Mouse (Mus musculus): ENCODE results near the gene Stxbp1.

The Stxbp1 gene

DNA sequence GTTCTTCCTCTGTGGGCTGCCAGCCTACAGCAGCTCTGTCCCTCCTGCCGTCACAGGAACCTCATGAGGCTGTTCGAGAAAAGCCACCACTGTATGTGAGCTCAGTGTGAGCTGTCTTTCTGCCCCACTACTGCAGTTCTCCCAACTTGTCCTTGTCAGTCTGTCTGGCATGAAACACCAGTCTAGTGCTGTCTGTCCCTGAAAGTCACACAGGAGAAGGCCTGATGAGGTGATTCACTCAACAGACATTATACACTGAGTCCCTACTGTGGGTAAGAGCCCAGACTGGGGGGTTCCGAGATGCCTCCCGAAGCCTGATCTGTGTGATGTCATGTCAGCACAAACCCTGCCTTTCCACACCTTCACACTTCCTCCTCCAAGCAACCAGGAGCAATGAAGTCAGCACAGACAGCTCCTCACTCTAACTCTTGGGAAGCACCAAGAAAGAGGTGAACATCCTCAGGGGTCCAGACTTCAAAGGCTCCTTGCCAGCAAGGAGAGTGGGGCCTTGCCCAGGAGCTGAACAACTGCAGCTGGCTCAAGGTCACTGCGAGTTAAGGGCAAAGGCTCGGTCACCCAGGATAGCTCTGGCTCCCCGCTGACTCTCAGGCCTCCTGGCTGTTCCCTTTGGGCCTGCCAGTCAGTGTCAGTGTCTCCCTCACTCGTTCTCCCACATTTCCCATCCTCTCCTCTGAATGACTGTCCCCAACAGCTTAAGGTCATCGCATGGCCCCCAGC is 8.7 kb downstream of the Stxbp1 start:
- no peak for DNase-seq (ENCODE audit: low spot score)

DNA sequence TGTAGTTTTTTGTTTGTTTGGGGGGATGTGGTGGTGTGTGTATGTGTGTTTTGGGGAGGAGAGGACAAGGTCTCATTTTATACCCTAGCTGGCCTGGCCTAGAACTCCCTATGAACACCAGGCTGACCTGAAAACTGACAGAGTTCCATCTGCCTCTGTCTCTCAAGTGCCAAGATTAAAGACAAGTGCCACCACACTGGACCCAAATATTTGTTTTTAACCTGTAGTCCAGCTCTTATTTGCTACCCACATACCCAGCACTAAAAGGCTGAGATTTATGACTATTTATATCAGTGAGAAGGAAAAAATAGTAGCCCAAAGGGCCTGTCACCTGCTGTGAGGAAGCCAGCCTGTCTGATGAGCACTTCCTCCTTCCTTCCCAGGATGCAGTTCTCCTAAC is 11.5 kb downstream of the Stxbp1 start:
- no peak for DNase-seq (ENCODE audit: low spot score)

DNA sequence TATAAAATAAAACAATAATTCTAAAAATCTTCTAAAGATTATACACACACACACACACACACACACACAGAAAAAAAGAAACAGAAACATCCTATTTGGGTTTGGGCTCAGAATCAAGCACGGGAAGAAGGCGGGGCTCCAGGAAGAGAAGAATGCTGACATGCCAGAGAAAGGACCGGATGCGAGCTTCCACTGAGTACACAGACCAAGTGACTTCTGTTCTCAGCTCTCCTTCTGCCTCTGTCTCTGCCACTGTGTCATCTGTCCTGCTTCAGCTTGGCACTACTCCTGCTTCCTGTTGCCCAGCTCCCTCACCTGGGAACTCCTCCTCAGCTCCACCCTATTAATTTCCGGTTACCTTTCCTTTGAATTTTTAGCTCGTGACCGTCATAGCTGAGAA is 12.5 kb downstream of the Stxbp1 start:
- DNase-seq (ENCODE audit: low spot score) = peak; percentile 25

DNA sequence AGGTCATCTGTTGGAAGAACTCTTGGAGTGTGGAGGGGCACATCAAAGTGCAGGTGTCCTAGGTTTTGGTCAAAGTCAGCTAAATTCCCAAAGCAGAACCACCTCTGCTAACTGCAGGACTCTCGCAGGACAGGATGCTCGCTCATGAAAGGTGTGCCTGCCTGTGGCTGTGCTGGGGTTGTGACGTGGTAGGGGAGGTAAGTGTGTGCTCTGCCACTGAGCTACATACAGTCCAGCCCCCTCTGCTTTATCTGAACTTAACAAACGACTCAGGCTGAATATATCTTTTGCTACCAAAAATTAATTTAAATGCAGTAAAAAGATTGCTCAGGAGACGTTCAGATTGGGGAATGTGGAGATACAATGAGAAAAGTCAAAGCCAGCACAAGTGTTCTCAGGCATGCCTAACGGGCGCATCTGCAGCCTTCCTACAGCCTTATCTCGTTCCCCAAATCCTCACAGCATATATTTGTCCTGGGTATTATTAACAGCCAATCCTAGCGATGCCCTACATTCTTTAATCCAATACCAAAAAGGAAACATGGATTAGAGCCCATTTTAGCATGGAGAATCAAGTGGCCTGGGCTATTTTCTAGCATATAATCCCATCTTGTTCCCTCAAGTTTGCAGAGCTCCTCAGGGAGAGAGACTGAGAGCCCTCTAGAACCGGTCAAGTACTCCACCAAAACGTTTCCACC is 17.9 kb downstream of the Stxbp1 start:
- DNase-seq (ENCODE audit: low spot score) = no peak

DNA sequence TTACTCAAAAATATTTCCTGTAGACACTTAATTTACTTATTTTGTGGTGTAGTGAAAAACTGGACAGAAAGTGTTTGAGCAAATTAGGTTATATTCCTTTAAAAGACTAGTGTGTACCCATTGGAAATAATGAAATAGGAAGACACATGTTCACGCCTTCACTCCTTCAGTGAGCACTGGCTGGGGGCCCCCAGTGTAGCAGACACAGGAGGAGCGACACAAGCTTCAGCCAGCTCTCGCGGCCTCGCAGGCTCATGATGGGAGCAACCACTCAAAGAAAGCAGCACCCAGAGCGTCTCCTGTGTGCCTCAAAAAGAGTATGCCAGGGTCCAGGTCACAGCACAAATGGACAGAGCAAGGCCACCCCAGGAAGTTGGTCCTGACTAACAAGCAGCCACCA is 21.2 kb downstream of the Stxbp1 start:
- no peak for DNase-seq (ENCODE audit: low spot score)

DNA sequence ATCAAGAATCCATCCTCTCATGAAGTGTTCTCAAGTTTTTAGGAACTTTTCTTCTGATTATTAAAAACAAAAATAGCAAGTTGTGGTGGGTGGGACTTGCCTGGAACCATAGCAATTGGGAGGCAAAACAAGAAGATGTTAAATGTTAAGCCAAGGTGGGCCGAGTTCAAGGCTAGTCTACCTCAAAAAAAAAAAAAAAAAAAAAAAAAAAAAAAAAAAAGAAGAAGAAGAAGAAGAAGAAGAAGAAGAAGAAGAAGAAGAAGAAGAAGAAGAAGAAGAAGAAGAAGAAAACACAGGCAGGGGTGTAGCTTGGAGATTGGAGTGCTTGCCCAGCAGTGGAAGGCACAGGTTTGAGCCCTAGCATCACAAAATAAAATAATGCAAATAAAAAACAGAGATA is 22.3 kb downstream of the Stxbp1 start:
- no peak for DNase-seq (ENCODE audit: low spot score)

DNA sequence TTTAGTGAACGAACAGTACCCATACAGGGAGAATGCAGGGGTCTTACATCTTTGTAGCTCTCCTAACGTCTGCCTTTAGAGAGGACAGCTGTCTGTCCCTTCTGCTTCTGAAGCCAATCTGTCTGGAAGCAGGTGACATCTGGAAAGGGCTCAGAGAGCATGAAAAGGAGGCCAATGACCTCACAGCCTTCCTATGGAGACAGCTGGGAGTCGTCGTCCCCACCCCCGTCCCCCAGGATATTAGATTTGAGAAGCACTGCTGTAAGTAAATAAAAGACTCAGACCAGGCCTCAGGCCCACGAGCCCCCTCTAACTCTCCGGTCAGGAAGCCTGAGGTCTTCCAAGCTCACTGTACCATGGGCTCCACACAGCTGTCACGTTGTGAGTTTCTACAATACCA is 22.9 kb downstream of the Stxbp1 start:
- no peak for DNase-seq (ENCODE audit: low spot score)

DNA sequence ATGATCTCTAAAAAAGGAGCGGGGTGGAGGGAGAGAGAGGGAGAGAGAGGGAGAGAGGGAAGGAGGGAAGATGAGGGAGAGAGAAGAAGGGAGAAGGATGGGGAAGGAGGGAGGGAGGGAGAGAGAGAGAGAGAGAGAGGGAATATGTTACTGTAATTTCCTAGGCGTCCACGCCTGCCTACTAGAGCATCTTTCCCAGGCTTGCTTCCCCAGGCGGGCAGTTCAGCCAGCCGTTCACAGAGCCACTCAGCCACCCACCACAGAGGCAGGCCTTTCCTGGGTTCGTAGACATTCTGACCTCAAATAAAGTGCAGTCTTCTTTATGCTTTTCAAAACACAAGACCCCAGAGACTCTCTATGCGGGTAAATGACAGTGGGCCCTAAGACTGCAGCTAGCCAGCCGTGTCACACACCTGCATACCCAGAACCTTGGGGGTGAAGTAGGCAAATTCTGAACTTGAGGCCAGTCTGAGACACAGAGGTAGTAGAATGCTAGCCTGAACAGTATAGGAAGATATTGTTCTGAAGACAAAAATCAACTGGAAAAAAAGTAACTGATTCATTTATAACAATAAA is 23.4 kb downstream of the Stxbp1 start:
- no peak for DNase-seq (ENCODE audit: low spot score)

DNA sequence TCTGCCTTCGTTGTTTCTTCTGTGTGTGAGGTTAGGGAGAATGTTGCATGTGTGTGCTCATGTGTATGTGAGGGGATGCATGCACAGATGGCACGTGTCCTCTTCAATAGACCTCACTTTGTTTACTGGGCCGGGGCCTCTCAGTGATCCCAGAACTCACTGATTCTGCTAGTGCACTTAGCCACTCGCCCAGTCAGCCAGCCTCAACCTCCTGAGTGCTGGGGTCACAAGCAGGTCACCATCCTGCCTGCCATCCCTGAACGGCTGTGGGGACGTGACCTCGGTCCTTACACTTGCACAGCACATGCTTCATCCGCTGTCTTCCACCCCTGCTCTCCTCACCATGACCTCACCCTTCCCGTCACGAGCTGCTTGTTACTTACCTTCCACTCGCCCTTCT is 23.9 kb downstream of the Stxbp1 start:
- no peak for DNase-seq (ENCODE audit: low spot score)

DNA sequence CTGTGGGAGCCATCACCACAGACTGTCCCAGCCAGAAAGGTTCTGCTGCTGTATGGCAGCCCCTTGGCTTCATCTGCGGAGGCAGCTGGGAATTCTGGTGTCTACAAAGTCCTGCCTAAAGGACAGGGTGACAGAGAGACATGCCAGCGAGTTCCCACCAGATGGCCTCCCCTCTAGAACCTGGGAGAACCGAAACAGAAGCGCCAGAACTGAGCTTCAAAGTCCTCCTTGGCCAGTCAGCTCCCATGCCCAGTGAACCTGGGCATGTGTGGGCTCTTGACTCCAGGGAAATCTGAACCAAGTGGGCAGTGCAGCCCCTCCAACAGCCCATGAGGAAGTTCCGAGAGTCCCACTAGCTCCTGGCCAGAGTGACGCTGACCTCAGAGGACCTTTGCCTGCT is 24.4 kb downstream of the Stxbp1 start:
- no peak for DNase-seq (ENCODE audit: low spot score)

DNA sequence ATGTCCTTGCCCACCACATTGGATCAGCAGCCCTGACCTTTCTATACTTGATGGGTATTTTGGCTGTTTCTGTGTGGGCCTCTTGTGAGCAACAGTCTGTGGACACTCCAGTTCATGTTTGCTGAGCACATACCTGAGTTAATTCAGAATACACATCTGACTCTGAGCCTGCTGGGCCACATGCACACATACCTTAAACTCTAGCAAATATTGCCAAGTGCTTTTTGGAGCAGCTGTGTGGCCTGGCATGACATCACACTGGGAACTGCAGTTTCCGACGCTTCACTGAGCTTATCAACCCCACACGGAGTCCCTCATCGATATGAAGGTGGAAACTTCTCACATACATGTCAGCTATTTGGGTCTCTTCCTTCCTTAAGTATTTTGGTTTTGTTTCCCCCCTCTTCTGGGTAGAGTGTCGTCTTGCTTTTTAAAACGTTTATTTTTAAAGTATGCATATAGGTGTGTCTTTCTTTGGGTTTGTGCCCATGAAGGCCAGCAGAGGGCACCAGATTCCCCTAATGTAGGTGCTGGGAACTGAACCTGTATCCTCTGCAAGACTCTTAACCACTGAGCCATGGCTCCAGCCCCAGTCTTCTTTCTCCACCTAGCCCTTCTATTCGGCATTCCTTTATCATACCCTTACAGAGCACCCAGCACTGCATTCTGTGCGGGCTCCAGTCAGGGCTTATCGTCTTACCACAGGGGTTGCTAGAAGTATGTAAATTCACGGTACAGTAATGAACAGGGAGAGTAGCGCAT is 25.8 kb downstream of the Stxbp1 start:
- DNase-seq (ENCODE audit: low spot score) = peak; percentile 10

DNA sequence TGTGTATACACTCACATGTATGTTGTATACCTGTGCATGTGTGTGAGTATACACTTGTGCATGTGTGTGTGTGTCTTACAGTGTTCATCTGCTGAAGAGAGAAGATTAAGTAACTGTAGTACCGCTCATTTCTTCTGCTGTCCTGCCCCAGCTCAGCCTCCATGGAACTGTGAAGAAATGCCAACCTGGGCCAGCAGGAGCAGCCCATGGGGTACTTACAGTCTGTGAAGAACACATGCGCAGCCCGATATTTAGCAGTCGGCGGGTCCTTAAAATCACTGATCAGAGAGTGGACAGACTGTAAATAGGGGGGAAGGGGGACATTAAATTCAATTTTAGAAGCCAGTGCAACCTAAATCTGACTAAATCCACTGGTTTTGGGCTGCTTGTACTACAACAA is 28.8 kb downstream of the Stxbp1 start:
- no peak for DNase-seq (ENCODE audit: low spot score)

DNA sequence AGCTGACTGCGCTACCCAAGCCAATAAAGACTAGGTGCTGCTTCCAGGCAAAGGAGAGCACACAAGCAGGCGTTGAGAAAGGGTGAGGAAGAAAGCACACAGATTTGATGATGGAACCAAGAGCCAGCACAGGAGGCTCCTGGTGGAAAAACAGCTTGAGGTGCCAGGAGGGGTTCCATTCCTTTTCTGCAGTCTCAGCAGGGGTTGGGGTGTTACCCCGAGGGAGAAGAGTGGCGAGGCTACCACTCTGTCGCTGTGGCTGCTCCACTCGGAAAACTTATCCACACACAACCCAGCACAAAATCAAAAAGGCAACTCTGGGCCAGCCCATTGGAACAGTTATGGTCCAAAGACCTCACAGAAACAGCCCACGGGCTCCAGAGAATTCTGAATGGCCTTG is 29.5 kb downstream of the Stxbp1 start:
- DNase-seq (ENCODE audit: low spot score) = no peak

DNA sequence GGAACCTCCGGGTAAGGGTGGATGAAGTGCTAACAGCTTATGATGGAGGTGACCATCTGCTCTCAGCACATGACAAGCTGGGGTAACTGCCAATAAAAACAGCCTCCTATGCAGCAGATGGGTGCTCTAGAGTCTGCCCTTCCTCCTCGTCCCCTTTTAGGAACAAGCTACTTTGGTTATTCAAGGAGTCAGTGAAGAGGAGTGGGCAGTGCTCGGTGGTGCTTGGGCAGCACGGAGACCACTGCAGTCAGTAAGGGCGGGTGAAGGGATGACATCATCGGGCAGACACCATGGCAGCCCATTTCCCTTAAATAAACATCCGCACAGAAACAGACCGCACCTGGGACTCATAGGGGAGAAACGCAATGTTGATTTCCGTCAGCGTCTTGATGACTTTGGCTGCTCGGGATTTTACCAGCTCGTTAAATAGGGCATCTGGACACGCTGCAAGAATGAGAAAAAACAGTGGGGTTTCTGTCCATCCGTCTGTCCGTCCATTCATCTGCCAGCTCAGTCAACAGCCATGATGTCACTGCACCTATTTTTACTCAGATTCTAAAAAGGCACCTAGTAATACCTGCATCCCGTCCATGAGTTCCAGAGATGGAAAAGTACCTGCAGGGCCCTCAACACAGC is 30.0 kb downstream of the Stxbp1 start:
- DNase-seq (ENCODE audit: low spot score) = no peak

DNA sequence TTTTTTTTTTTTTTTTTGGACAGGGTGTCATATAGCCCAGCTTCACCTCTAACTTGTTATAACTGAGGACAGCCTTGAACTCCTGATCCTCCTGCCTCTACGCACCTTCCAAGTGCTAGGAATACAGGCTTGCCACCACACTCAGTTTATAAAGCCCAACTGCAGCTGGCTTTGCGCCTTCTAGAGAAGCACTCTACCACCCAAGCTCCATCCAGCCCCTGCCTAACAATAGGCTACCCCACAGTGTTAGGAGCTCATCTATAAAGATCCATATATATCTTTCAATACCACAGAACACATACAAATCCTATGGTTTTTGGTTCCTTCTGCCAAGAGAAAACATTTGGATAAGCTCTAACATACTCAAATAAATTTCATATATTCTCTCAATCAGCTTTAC is 30.5 kb downstream of the Stxbp1 start:
- DNase-seq (ENCODE audit: low spot score) = no peak

DNA sequence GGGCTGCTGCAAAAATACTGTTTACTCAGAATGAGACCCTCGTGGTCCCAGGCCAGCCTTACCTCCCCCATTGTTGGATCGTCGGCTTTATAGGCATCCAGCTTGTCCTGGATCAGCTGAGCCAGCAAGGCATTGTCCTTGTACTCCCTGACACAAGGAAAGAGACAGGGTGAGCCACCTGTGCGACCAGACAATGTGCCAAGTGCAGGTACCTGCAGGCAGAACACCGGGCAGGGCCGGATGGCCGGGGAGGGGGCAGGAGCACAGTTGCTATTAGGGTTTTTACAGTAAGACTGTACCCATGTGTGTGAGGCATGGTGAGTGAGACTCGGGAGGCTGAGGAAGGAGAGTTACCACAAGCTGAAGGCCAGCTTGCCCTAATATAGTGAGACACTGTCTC is 35.1 kb downstream of the Stxbp1 start:
- DNase-seq (ENCODE audit: low spot score) = no peak

DNA sequence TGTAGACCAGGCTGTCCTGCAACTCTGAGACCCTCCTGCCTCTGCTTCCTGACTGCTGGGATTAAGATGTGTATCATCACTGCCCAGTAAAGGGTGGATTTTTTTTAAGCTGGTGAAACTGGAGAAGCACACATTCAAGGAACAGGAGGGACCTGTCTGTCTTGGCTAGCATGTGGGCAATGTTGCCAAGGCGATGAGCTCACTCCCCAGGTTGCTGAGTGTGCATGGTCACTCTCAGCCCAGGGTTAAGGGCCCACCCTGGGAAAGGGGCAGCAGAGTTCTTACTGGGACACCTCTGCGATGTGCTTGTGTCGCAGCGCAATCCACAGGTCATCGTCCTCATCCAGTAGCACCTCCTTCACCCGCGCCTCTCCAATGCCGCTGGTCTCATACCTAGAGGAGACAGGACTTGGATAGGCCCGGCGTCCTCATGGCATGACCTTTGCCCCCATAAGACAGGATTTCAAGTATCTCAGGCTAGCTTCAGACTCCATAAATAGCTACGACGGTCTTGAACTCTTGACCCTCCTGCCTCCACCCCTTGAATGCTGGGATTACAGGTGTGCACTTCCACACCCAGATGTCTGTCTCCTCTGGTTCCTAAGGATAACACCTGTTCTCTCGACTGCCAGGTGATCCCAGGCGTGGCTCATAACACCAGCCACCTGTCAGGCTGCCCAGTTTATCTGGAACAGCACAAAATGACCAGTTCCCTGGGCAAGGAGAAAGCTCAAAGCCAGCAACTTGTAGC is 38.1 kb downstream of the Stxbp1 start:
- no peak for DNase-seq (ENCODE audit: low spot score)

DNA sequence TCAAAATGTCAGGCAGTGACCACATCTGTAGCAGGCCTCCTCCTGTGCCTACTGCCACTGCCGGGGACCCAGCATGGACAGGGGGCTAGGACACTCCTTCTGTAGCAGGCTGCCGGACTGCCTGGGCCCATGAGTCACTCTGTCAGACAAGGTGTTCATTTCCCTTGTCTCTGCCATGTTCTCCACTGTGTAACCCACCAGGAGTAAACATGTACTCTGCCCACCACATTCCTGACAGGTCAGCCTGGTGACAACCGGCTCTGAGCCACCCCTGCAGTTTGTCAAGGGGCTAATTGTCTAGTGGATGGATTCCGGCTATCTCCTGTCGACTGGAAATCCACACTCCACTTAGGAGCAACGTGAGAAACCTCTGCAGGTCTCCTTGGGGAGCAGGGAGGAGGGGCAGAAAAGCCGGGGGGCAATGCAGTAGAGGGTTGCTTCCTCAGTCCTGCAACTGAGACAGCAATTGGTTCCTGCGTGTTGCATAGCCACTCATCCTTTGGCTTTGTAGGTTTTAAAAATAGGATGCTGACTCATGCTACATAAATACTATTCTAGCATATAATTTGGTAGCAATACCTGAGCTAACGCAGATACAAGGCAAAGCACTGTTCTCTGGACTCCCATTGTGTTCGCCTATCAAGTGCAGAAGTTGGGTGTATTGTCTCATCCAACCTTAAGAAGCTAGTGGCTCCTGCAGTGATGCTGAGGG is 48.6 kb downstream of the Stxbp1 start:
- DNase-seq (ENCODE audit: low spot score) = no peak

DNA sequence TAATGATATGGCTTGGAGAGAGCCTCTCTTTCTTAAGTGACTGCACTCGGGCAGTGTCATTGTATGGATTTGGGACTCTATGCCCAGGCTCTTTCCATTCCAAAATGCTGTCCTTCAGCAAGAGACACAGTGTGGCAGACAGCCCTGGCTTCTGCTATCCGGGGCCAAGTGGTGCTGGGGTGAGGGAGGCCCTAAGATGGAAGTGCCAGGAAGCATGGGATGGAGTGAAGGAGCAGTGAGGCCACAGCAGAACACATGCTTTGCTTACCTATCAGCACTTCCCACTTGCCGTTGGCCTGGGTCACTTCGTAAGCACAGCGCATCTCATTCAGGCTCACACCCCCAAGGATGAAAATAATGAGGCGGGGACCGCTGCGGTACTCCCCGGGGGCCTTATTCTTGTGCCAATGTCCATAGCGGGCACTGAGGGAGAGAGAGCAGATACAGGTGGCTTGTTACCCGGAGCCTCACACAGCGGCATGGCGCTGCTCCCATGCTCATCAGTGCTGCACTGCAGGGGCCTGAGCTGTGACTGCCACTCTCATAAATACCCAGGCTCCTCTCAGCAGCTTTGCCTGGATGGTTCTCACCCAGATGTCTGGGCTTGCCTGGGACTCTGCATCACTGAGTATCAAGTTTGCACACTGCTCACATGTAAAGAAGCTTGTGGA is 51.2 kb downstream of the Stxbp1 start:
- no peak for DNase-seq (ENCODE audit: low spot score)

DNA sequence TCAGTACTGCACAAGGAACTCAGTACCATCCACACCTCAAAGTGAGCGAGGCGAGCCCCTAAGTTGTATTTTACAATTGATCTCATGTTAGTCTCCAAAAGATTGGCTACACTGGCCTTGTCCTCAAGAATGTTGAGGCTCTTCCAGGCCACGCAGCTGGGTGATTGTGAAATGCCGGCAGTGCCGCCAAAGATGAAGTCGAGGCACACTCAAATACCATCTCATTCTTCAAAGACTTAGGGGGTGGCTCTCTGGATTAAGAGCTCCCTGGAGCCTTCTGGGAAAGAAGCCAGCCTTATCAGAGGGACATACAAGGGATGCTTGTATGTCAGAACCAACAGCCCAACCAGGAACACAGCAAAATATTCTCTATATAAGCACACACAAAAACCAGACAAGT is 55.7 kb downstream of the Stxbp1 start:
- peak; percentile 25 for DNase-seq (ENCODE audit: low spot score)
